Mouse (Mus musculus) myocyte (in vitro differentiated cells): Measurements from ENCODE around the gene Ktn1. TPM values are rescaled to one million over a fixed set of nuclear protein-coding genes. Genes with fewer than 3 reads are reported as not detected.
A peak's percentile ranks its signal among the peaks of the same experiment; 100 is the strongest.

Experiments used
- H3K27me3 ChIP-seq: one replicate; pipeline ENCODE4 v1.6.1; 2011; ENCODE audit not compliant: control insufficient read depth, insufficient read depth, insufficient read length
- H3K36me3 ChIP-seq: one replicate; pipeline ENCODE4 v1.6.1; 2011; ENCODE audit not compliant: control insufficient read depth, insufficient read depth
- H3K4me2 ChIP-seq: one replicate; pipeline ENCODE4 v1.6.1; 2011; ENCODE audit warnings: low read depth, control low read depth
- H3K4me3 ChIP-seq: one replicate; pipeline ENCODE4 v1.5.1; 2011; ENCODE audit warnings: mild to moderate bottlenecking, control low read depth, moderate library complexity
- H3K79me2 ChIP-seq: one replicate; pipeline ENCODE4 v1.6.1; 2011; ENCODE audit not compliant: control insufficient read depth, insufficient read depth
- H3ac ChIP-seq: one replicate; pipeline ENCODE4 v1.6.1; 2011; ENCODE audit not compliant: control insufficient read depth, insufficient read length
- CEBPB ChIP-seq: IDR thresholded peaks from 2 replicates; pipeline ENCODE4 v1.6.1; 2011; ENCODE audit warnings: mild to moderate bottlenecking, moderate library complexity; ENCODE audit not compliant: poor library complexity, insufficient read depth, severe bottlenecking
- E2F4 ChIP-seq: IDR thresholded peaks from one replicate; pipeline ENCODE4 v1.6.1; 2011; ENCODE audit warnings: mild to moderate bottlenecking, control low read depth, moderate library complexity; ENCODE audit not compliant: insufficient read depth
- MAX ChIP-seq: IDR thresholded peaks from one replicate; pipeline ENCODE4 v1.6.1; 2011; ENCODE audit warnings: low read depth, mild to moderate bottlenecking, control low read depth
- MYOD1 ChIP-seq, 3 experiments: IDR thresholded peaks; one replicate each; pipeline ENCODE4 v1.6.1; 2011; ENCODE audit warnings: control low read depth in 2 of 3, low read depth in 2 of 3, mild to moderate bottlenecking in 2 of 3, moderate library complexity in 1 of 3; ENCODE audit not compliant: insufficient read length in 2 of 3, control insufficient read depth in 1 of 3
- MYOG ChIP-seq, 3 experiments: IDR thresholded peaks; one replicate each; pipeline ENCODE4 v1.6.1; 2011; ENCODE audit warnings: control low read depth in 2 of 3, low read depth in 2 of 3, mild to moderate bottlenecking in 2 of 3; ENCODE audit not compliant: insufficient read length in 2 of 3, control insufficient read depth in 1 of 3, insufficient read depth in 1 of 3
- POLR2A ChIP-seq: IDR thresholded peaks from one replicate; pipeline ENCODE4 v1.6.1; 2011; ENCODE audit warnings: low read depth, mild to moderate bottlenecking, control low read depth, moderate library complexity; ENCODE audit not compliant: insufficient read length
- POLR2AphosphoS2 ChIP-seq: IDR thresholded peaks from one replicate; pipeline ENCODE4 v1.6.1; 2011; ENCODE audit warnings: low read depth, control low read depth; ENCODE audit not compliant: insufficient read length
- REST ChIP-seq: IDR thresholded peaks from one replicate; pipeline ENCODE4 v1.6.1; 2011; ENCODE audit warnings: mild to moderate bottlenecking, control low read depth, moderate library complexity; ENCODE audit not compliant: insufficient read depth, insufficient read length
- SRF ChIP-seq: IDR thresholded peaks from one replicate; pipeline ENCODE4 v1.6.1; 2011; ENCODE audit warnings: low read depth; ENCODE audit not compliant: control insufficient read depth, insufficient read length
- TCF12 ChIP-seq: IDR thresholded peaks from one replicate; pipeline ENCODE4 v1.6.1; 2011; ENCODE audit warnings: mild to moderate bottlenecking, control low read depth; ENCODE audit not compliant: poor library complexity, insufficient read depth, severe bottlenecking
- TCF3 ChIP-seq: IDR thresholded peaks from one replicate; pipeline ENCODE4 v1.6.1; 2011; ENCODE audit warnings: low read depth, control low read depth; ENCODE audit not compliant: insufficient read length
- USF1 ChIP-seq: IDR thresholded peaks from one replicate; pipeline ENCODE4 v1.6.1; 2011; ENCODE audit warnings: low read depth, mild to moderate bottlenecking, control low read depth, moderate library complexity
- polyA plus RNA-seq: library from polyadenylated mRNA; unstranded; fragments of >200 nt; fragmentation: generic; extraction: Trizol; gene quantifications from one replicate; pipeline ENCODE4 v1.2.1, GENCODE M21; 2012; ENCODE audit warnings: missing spikeins

Ktn1 gene
- polyA plus RNA-seq, 1 experiment, result 16.8 TPM

GRCm38 (mm10) chr14:47648706-47649630 lies 720 bp downstream of the Ktn1 start:
- H3K79me2 ChIP-seq, result peaks cover 39% of the 10 kb centered on the region
- peak overlapping the region; percentile 75 for H3ac ChIP-seq
- no peaks in the 10 kb centered on the region for H3K36me3 ChIP-seq
- peak overlapping the region; percentile 95 for H3K4me2 ChIP-seq
- H3K4me3 ChIP-seq, result peak overlapping the region; percentile 78
- no peaks in the 10 kb centered on the region for H3K27me3 ChIP-seq
- TF ChIP-seq SRF, result no peak
- no peak for TF ChIP-seq TCF12
- TF ChIP-seq MYOD1 (IDR thresholded peaks at IDR 0.05; ENCODE audit: control insufficient read depth in 1 of 3, insufficient read length in 2 of 3, low read depth in 2 of 3), result peak in 1 of 3 experiments; percentile 13
- TF ChIP-seq POLR2A, result peak; percentile 86
- TF ChIP-seq CEBPB, result no peak
- TF ChIP-seq POLR2AphosphoS2, result peak; percentile 80
- TF ChIP-seq MYOG (IDR thresholded peaks at IDR 0.05; ENCODE audit: control insufficient read depth in 1 of 3, insufficient read depth in 1 of 3, insufficient read length in 2 of 3, low read depth in 2 of 3), result no peak
- no peak for TF ChIP-seq E2F4
- no peak for TF ChIP-seq MAX
- TF ChIP-seq REST, result no peak
- TF ChIP-seq TCF3, result no peak
- peak; percentile 50 for TF ChIP-seq USF1

- peaks cover 4% of the 10 kb centered on the region for H3K36me3 ChIP-seq
- peak overlapping the region; percentile 73 for H3K4me2 ChIP-seq
- peaks cover 45% of the 10 kb centered on the region for H3K79me2 ChIP-seq
- H3ac ChIP-seq, result peak overlapping the region; percentile 75
- TF ChIP-seq TCF3 (no peak), SRF (no peak), MAX (no peak), REST (no peak), MYOD1 (IDR thresholded peaks at IDR 0.05; ENCODE audit: control insufficient read depth in 1 of 3, insufficient read length in 2 of 3, low read depth in 2 of 3) (no peak), POLR2A (peak; percentile 56), POLR2AphosphoS2 (peak; percentile 22)
- H3K27me3 ChIP-seq, result no peaks in the 10 kb centered on the region
- peak overlapping the region; percentile 78 for H3K4me3 ChIP-seq
Observed at GRCm38 (mm10) chr14:47649631-47650337, 1.5 kb downstream of the Ktn1 start.

GRCm38 (mm10) chr14:47650338-47650720 lies 2.1 kb downstream of the Ktn1 start:
- H3K4me3 ChIP-seq, result peak overlapping the region; percentile 78
- peak overlapping the region; percentile 73 for H3K4me2 ChIP-seq
- no peaks in the 10 kb centered on the region for H3K27me3 ChIP-seq
- no peak for TF ChIP-seq USF1
- TF ChIP-seq MAX, result no peak
- TF ChIP-seq TCF12, result no peak
- no peak for TF ChIP-seq CEBPB
- no peak for TF ChIP-seq MYOG (IDR thresholded peaks at IDR 0.05; ENCODE audit: control insufficient read depth in 1 of 3, insufficient read depth in 1 of 3, insufficient read length in 2 of 3, low read depth in 2 of 3)
- no peak for TF ChIP-seq SRF
- TF ChIP-seq MYOD1 (IDR thresholded peaks at IDR 0.05; ENCODE audit: control insufficient read depth in 1 of 3, insufficient read length in 2 of 3, low read depth in 2 of 3), result no peak
- no peak for TF ChIP-seq POLR2AphosphoS2
- TF ChIP-seq E2F4, result no peak
- no peak for TF ChIP-seq REST
- no peak for TF ChIP-seq POLR2A
- TF ChIP-seq TCF3, result no peak
- peak overlapping the region; percentile 75 for H3ac ChIP-seq
- H3K36me3 ChIP-seq, result peaks cover 5% of the 10 kb centered on the region
- peaks cover 49% of the 10 kb centered on the region for H3K79me2 ChIP-seq

GRCm38 (mm10) chr14:47651272-47651671 lies 3.0 kb downstream of the Ktn1 start:
- H3K4me3 ChIP-seq, result no peak overlapping the region
- H3K27me3 ChIP-seq, result no peaks in the 10 kb centered on the region
- peaks cover 5% of the 10 kb centered on the region for H3K36me3 ChIP-seq
- H3K4me2 ChIP-seq, result peak overlapping the region; percentile 73
- H3ac ChIP-seq, result no peak overlapping the region
- H3K79me2 ChIP-seq, result peaks cover 53% of the 10 kb centered on the region
- TF ChIP-seq USF1, result no peak
- no peak for TF ChIP-seq E2F4
- no peak for TF ChIP-seq SRF
- no peak for TF ChIP-seq CEBPB
- TF ChIP-seq REST, result no peak
- TF ChIP-seq TCF12, result no peak
- no peak for TF ChIP-seq POLR2AphosphoS2
- TF ChIP-seq POLR2A, result no peak
- TF ChIP-seq TCF3, result no peak
- no peak for TF ChIP-seq MAX
- TF ChIP-seq MYOD1 (IDR thresholded peaks at IDR 0.05; ENCODE audit: control insufficient read depth in 1 of 3, insufficient read length in 2 of 3, low read depth in 2 of 3), result no peak
- TF ChIP-seq MYOG (IDR thresholded peaks at IDR 0.05; ENCODE audit: control insufficient read depth in 1 of 3, insufficient read depth in 1 of 3, insufficient read length in 2 of 3, low read depth in 2 of 3), result no peak
